Mouse (Mus musculus): ENCODE data around the gene Plce1. TPM values are rescaled to one million over a fixed set of nuclear protein-coding genes. Genes with fewer than 3 reads are reported as not detected.

Plce1 gene
- total RNA-seq, 2 experiments from 2014 or later: 4.8 to 5.6 TPM

GRCm38 (mm10) chr19:38678655-38679054 lies 197.7 kb downstream of the Plce1 start:
- DNase-seq (ENCODE audit: extremely low spot score in 1 of 2, low spot score in 2 of 2): no peak
- no peak overlapping the region for H3K4me3 ChIP-seq
- no peak for TF ChIP-seq CTCF (IDR thresholded peaks at IDR 0.05)
- no peak overlapping the region for H3K27ac ChIP-seq
- intact Hi-C loops (cut with DNase I): no loop called here

- intact Hi-C loops (cut with DNase I): no loop called here
- Histone ChIP-seq H3K27ac (no peak overlapping the region), H3K4me3 (no peak overlapping the region)
- no peak for DNase-seq (ENCODE audit: extremely low spot score in 1 of 2, low spot score in 2 of 2)
- no peak for TF ChIP-seq CTCF (IDR thresholded peaks at IDR 0.05)
Observed at GRCm38 (mm10) chr19:38679520-38679919, 198.6 kb downstream of the Plce1 start.

GRCm38 (mm10) chr19:38687326-38687725 lies 206.4 kb downstream of the Plce1 start:
- no peak for TF ChIP-seq CTCF (IDR thresholded peaks at IDR 0.05)
- intact Hi-C loops (cut with DNase I): no loop called here
- no peak overlapping the region for H3K4me3 ChIP-seq
- no peak for DNase-seq (ENCODE audit: extremely low spot score in 1 of 2, low spot score in 2 of 2)
- no peak overlapping the region for H3K27ac ChIP-seq

GRCm38 (mm10) chr19:38688741-38689507 lies 208.0 kb downstream of the Plce1 start:
- H3K4me3 ChIP-seq: no peak overlapping the region
- no peak overlapping the region for H3K27ac ChIP-seq
- TF ChIP-seq CTCF (IDR thresholded peaks at IDR 0.05): no peak
- intact Hi-C loops (cut with DNase I): no loop called here
- no peak for DNase-seq (ENCODE audit: extremely low spot score in 1 of 2, low spot score in 2 of 2)

- DNase-seq (ENCODE audit: extremely low spot score in 1 of 2, low spot score in 2 of 2): no peak
- no peak overlapping the region for H3K27ac ChIP-seq
- H3K4me3 ChIP-seq: no peak overlapping the region
- intact Hi-C loops (cut with DNase I): no loop called here
- no peak for TF ChIP-seq CTCF (IDR thresholded peaks at IDR 0.05)
Observed at GRCm38 (mm10) chr19:38690276-38690675, 209.4 kb downstream of the Plce1 start.

- H3K27ac ChIP-seq: no peak overlapping the region
- H3K4me3 ChIP-seq: no peak overlapping the region
- intact Hi-C loops (cut with DNase I): no loop called here
- no peak for DNase-seq (ENCODE audit: extremely low spot score in 1 of 2, low spot score in 2 of 2)
- TF ChIP-seq CTCF (IDR thresholded peaks at IDR 0.05): no peak
Observed at GRCm38 (mm10) chr19:38691533-38691932, 210.6 kb downstream of the Plce1 start.

GRCm38 (mm10) chr19:38693331-38693730 lies 212.4 kb downstream of the Plce1 start:
- no peak for TF ChIP-seq CTCF (IDR thresholded peaks at IDR 0.05)
- H3K4me3 ChIP-seq: no peak overlapping the region
- intact Hi-C loops (cut with DNase I): no loop called here
- DNase-seq (ENCODE audit: extremely low spot score in 1 of 2, low spot score in 2 of 2): no peak
- no peak overlapping the region for H3K27ac ChIP-seq

GRCm38 (mm10) chr19:38693769-38694168 lies 212.9 kb downstream of the Plce1 start:
- intact Hi-C loops (cut with DNase I): no loop called here
- H3K27ac ChIP-seq: no peak overlapping the region
- no peak overlapping the region for H3K4me3 ChIP-seq
- no peak for TF ChIP-seq CTCF (IDR thresholded peaks at IDR 0.05)
- DNase-seq (ENCODE audit: extremely low spot score in 1 of 2, low spot score in 2 of 2): no peak

GRCm38 (mm10) chr19:38701776-38702175 lies 220.9 kb downstream of the Plce1 start:
- no peak for DNase-seq (ENCODE audit: extremely low spot score in 1 of 2, low spot score in 2 of 2)
- no peak for TF ChIP-seq CTCF (IDR thresholded peaks at IDR 0.05)
- Histone ChIP-seq H3K4me3 (no peak overlapping the region), H3K27ac (no peak overlapping the region)
- intact Hi-C loops (cut with DNase I): no loop called here

- intact Hi-C loops (cut with DNase I): loop anchor here (5.0 kb wide), 1 partner anchor 137 kb away; no protein-coding TSS in a partner anchor
- no peak overlapping the region for H3K4me3 ChIP-seq
- DNase-seq (ENCODE audit: extremely low spot score in 1 of 2, low spot score in 2 of 2): no peak
- TF ChIP-seq CTCF (IDR thresholded peaks at IDR 0.05): no peak
- no peak overlapping the region for H3K27ac ChIP-seq
Observed at GRCm38 (mm10) chr19:38704742-38705141, 223.8 kb downstream of the Plce1 start.

GRCm38 (mm10) chr19:38705244-38705643 lies 224.3 kb downstream of the Plce1 start:
- no peak overlapping the region for H3K4me3 ChIP-seq
- H3K27ac ChIP-seq: no peak overlapping the region
- no peak for DNase-seq (ENCODE audit: extremely low spot score in 1 of 2, low spot score in 2 of 2)
- intact Hi-C loops (cut with DNase I): loop anchor here (5.0 kb wide), 1 partner anchor 138 kb away; no protein-coding TSS in a partner anchor
- no peak for TF ChIP-seq CTCF (IDR thresholded peaks at IDR 0.05)

- no peak for DNase-seq (ENCODE audit: extremely low spot score in 1 of 2, low spot score in 2 of 2)
- TF ChIP-seq CTCF (IDR thresholded peaks at IDR 0.05): no peak
- intact Hi-C loops (cut with DNase I): loop anchor here (5.0 kb wide), 1 partner anchor 139 kb away; no protein-coding TSS in a partner anchor
- H3K27ac ChIP-seq: no peak overlapping the region
- H3K4me3 ChIP-seq: no peak overlapping the region
Observed at GRCm38 (mm10) chr19:38706449-38706848, 225.5 kb downstream of the Plce1 start.

GRCm38 (mm10) chr19:38709376-38709775 lies 228.5 kb downstream of the Plce1 start:
- Histone ChIP-seq H3K4me3 (no peak overlapping the region), H3K27ac (no peak overlapping the region)
- intact Hi-C loops (cut with DNase I): loop anchor here (5.0 kb wide), 1 partner anchor 142 kb away; no protein-coding TSS in a partner anchor
- DNase-seq (ENCODE audit: extremely low spot score in 1 of 2, low spot score in 2 of 2): no peak
- TF ChIP-seq CTCF (IDR thresholded peaks at IDR 0.05): peak; percentile 35; the same call in 1 of the 2 replicates

Measured in left cerebral cortex, adult 2 months (tissue).